Mouse (Mus musculus): Measurements from ENCODE around the gene Fgf4.

- TF ChIP-seq CTCF (IDR thresholded peaks at IDR 0.05; ENCODE audit: borderline replicate concordance, insufficient read depth, low read length) (no peak), POLR2A (IDR thresholded peaks at IDR 0.05; ENCODE audit: low read depth, low read length) (no peak)
Observed at GRCm38 (mm10) chr7:144894706-144895105, 47.5 kb downstream of the Fgf4 start.
